Mouse (Mus musculus) liver, postnatal 0 days (tissue): Measurements from ENCODE around the gene 1500009C09Rik. TPM values are rescaled to one million over a fixed set of nuclear protein-coding genes. Genes with fewer than 3 reads are reported as not detected.
A peak's percentile ranks its signal among the peaks of the same experiment; 100 is the strongest.

ENCODE experiments used
- ATAC-seq: fragments of 200-750 bp; cut with Nextera tagmentation; 2 replicates; pipeline ENCODE4 v1.8.0; 2017; ENCODE audit warnings: mild to moderate bottlenecking, moderate library complexity
- DNase-seq: peaks from one replicate; pipeline ENCODE4 v3.0.0-alpha.2; 2016
- H3K27ac ChIP-seq: fragments of 300-500 bp; sonication (generic); 2 replicates; pipeline ENCODE4 v1.5.1; 2014; ENCODE audit warnings: antibody characterized with exemption, moderate library complexity, mild to moderate bottlenecking, low read depth
- H3K27me3 ChIP-seq: fragments of 300-500 bp; sonication (generic); 2 replicates; pipeline ENCODE4 v1.6.1; 2014; ENCODE audit warnings: low read length, control low read depth, mixed read lengths; ENCODE audit not compliant: insufficient read depth
- H3K36me3 ChIP-seq: fragments of 300-500 bp; sonication (generic); replicated peaks from 2 replicates; pipeline ENCODE4 v1.6.1; 2014; ENCODE audit warnings: mild to moderate bottlenecking, control low read depth, low read length, moderate library complexity, mixed read lengths; ENCODE audit not compliant: insufficient read depth
- H3K4me1 ChIP-seq: fragments of 300-500 bp; sonication (generic); 2 replicates; pipeline ENCODE4 v1.6.1; 2014; ENCODE audit warnings: antibody characterized with exemption, mild to moderate bottlenecking, control low read depth; ENCODE audit not compliant: insufficient read depth
- H3K4me2 ChIP-seq: fragments of 300-500 bp; sonication (generic); 2 replicates; pipeline ENCODE4 v1.6.1; 2014; ENCODE audit warnings: low read depth, mild to moderate bottlenecking, low read length, moderate library complexity, mixed read lengths
- H3K4me3 ChIP-seq: fragments of 300-500 bp; sonication (generic); 2 replicates; pipeline ENCODE4 v1.5.1; 2014; ENCODE audit warnings: low read depth, low read length
- H3K9ac ChIP-seq: fragments of 300-500 bp; sonication (generic); replicated peaks from 2 replicates; pipeline ENCODE4 v1.6.1; 2014; ENCODE audit warnings: mild to moderate bottlenecking, moderate library complexity
- H3K9me3 ChIP-seq: fragments of 300-500 bp; sonication (generic); 2 replicates; pipeline ENCODE4 v1.6.1; 2016; ENCODE audit warnings: mild to moderate bottlenecking, control low read depth, low read length, mixed read lengths
- CTCF ChIP-seq: sonication (generic); IDR thresholded peaks from 2 replicates; pipeline ENCODE4 v1.5.1; 2016; ENCODE audit warnings: antibody characterized with exemption, low read depth
- EP300 ChIP-seq: IDR thresholded peaks from 2 replicates; pipeline ENCODE4 v1.6.1; 2016; ENCODE audit warnings: antibody characterized with exemption, low read depth, mild to moderate bottlenecking
- WGBS: fragments of 180-500 bp; shearing (Covaris S2); extraction: QIAGEN DNeasy Blood & Tissue Kit; methylation state at CpG from one replicate; pipeline ENCODE4 v1.1.7; 2014; ENCODE audit not compliant: insufficient replicate concordance; 5-methylcytosine and 5-hydroxymethylcytosine counted together
- polyA plus RNA-seq: library from polyadenylated mRNA; unstranded; fragments of >200 nt; fragmentation: Nextera tagmentation; extraction: Ambion mirVana; gene quantifications from 2 replicates; pipeline ENCODE4 v1.2.1, GENCODE M21; 2015

Gene 1500009C09Rik
- polyA plus RNA-seq, 1 experiment from 2014 or later, result not detected

DNA sequence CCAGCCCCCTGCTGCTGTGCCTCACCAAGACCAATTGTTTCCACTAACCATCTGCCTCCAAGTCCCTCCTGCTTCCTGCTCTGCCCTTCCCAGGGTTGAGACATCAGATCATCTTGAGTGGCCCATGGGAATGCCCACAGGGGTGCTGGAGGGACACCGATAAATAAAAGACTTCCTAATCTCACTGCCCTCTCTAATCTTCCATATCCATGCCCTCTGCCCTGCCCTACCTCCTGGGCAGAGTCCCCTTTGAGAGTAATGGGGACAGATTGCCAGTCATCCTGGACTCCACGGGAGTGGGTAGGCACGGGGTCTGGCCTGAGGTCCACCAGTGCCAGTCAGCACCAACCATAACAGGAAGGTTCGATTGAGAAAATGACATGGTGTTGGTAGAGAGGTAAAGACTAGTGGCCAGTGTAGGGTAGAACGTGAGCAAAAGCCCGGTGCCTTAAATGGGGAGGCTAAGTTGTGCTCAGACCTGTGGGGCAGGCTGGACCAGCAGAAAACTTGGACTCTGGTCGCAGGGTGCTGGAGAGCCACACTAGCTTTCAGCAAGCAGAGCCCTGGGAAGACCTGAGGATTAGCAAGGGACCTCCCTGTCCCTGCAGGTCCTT, 27.5 kb upstream of the 1500009C09Rik start:
- no peak overlapping the region for H3K9ac ChIP-seq

DNA sequence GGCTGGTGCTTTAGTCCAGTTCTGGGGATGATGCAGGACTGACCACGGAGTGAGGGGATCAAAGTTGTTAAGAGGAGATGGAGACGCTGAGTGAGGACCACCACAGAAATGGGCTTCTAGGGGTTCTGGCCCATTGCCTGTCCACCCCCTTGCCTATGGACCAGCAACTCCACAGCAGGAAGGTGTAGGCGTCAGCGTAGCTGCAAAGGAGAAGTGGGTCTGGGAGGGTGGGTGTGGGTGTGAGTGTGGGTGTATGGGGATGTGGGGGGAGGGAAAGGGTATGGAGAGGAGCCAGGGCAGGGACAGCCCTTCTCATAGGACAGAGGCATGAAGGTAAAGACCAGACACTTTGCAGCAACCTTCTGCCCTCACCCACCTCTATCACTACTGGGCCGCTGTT, 26.4 kb upstream of the 1500009C09Rik start:
- no peak for DNase-seq
- no peak overlapping the region for H3K4me3 ChIP-seq
- peaks cover 35% of the 10 kb centered on the region for H3K27me3 ChIP-seq
- H3K4me2 ChIP-seq, result no peak overlapping the region
- no peaks in the 10 kb centered on the region for H3K36me3 ChIP-seq
- H3K4me1 ChIP-seq, result peaks cover 30% of the 10 kb centered on the region
- WGBS, result 60% methylated on average over 5 of the region's 5 CpGs
- no peak for ATAC-seq
- H3K9me3 ChIP-seq, result no peaks in the 10 kb centered on the region
- TF ChIP-seq EP300, result no peak
- TF ChIP-seq CTCF, result no peak
- H3K9ac ChIP-seq, result no peak overlapping the region
- no peak overlapping the region for H3K27ac ChIP-seq

More for the DNA sequence above, 27.5 kb upstream of the 1500009C09Rik start:
- Histone ChIP-seq H3K9me3 (no peaks in the 10 kb centered on the region), H3K27ac (no peak overlapping the region), H3K4me3 (peak overlapping the region; percentile 54), H3K4me1 (peaks cover 20% of the 10 kb centered on the region), H3K36me3 (no peaks in the 10 kb centered on the region), H3K27me3 (peaks cover 35% of the 10 kb centered on the region), H3K4me2 (peak overlapping the region; percentile 79)
- DNase-seq (peak; percentile 16), ATAC-seq (peak; percentile 42)
- WGBS, result 39% methylated on average over 7 of the region's 7 CpGs
- TF ChIP-seq EP300, result peak; percentile 32; the same call in 1 of the 2 replicates
- TF ChIP-seq CTCF, result no peak

DNA sequence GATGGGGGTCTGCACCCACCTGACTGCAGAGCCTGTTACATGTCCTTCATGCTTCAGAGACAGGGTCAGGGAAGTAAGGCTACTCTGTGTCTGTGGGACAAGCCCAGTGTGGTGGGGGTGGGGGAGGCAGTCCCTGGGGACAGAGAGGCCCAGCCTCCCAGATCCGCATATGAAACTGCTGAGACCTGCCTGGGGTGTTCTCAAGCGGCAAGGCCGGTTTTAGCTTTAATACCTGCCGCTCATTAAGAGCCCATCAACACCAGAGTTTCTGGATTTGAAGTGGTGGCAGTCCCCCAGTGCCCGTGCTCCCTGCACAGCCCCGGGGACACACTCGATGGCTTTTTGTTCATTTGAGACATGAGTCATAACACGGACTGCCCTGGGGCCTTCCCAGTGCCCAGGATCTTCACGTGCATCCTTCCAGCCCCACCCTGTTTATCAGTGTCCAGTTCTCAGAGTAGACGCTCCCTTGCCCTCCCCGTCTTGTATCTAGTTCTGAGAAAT, 22.6 kb upstream of the 1500009C09Rik start:
- peak; percentile 60 for DNase-seq
- H3K4me3 ChIP-seq, result no peak overlapping the region
- peak; percentile 91 for ATAC-seq

DNA sequence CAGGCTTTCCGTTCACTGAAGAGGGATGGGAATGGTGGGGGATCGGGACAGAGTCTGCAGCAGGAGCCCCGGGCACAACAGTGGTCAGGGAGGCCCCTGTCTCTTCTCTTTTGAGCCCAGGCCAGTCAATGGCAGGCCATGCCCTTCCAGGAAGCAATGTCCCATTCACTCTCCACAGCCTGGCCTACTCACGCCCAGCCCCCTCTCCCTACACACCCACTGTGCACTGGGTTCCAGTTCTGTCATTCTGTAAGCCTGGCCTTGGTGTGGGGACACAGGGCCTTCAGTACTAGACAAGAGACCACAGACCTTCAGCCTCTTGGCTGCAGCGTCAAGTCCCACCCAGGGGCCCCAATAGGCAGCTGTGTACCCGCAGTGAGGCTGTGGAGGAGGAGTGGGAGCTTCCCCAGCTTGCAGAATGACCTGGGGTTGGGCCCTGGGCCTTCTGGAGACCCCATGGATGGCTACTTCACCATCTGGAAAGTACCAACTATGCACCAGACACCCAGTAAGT, 22.0 kb upstream of the 1500009C09Rik start:
- Histone ChIP-seq H3K4me2 (peak overlapping the region; percentile 51), H3K4me3 (no peak overlapping the region)

More for the DNA sequence above, 22.6 kb upstream of the 1500009C09Rik start:
- Histone ChIP-seq H3K27ac (peak overlapping the region; percentile 75), H3K27me3 (peaks cover 16% of the 10 kb centered on the region), H3K4me2 (peak overlapping the region; percentile 51), H3K9me3 (no peaks in the 10 kb centered on the region), H3K9ac (peak overlapping the region; percentile 53), H3K36me3 (no peaks in the 10 kb centered on the region), H3K4me1 (peaks cover 25% of the 10 kb centered on the region)
- WGBS, result 50% methylated on average over 11 of the region's 11 CpGs
- TF ChIP-seq CTCF, result no peak
- peak; percentile 34; the same call in 1 of the 2 replicates for TF ChIP-seq EP300

DNA sequence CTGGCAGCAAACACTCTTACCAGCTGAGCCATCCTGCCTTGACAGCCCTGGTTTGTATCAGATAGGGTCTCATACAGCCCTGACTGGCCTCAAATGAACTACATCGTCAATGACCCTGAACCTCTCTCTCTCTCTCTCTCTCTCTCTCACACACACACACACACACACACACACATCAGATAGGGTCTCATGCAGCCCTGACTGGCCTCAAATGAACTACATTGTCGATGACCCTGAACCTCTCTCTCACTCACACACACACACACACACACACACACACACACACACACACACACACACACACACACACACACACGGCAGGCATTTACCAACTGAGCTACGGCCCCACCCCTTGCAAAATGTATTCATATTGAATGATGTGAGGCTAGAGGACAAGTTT, 21.1 kb upstream of the 1500009C09Rik start:
- Histone ChIP-seq H3K9ac (no peak overlapping the region), H3K4me3 (no peak overlapping the region), H3K27me3 (peaks cover 1% of the 10 kb centered on the region; the same call in 1 of the 2 replicates), H3K36me3 (no peaks in the 10 kb centered on the region), H3K9me3 (no peaks in the 10 kb centered on the region), H3K27ac (no peak overlapping the region), H3K4me2 (no peak overlapping the region), H3K4me1 (peaks cover 20% of the 10 kb centered on the region)
- ATAC-seq (no peak), DNase-seq (no peak)
- TF ChIP-seq CTCF, result no peak
- no peak for TF ChIP-seq EP300
- WGBS, result 73% methylated on average over 4 of the region's 4 CpGs

More for the DNA sequence above, 22.0 kb upstream of the 1500009C09Rik start:
- TF ChIP-seq CTCF (no peak), EP300 (no peak)
- ATAC-seq (peak; percentile 58), DNase-seq (no peak)
- WGBS, result 58% methylated on average over 6 of the region's 6 CpGs
- Histone ChIP-seq H3K4me1 (peaks cover 22% of the 10 kb centered on the region), H3K27ac (peak overlapping the region; percentile 75), H3K27me3 (peaks cover 11% of the 10 kb centered on the region), H3K9me3 (no peaks in the 10 kb centered on the region), H3K9ac (peak overlapping the region; percentile 31; the same call in 1 of the 2 replicates), H3K36me3 (no peaks in the 10 kb centered on the region)

DNA sequence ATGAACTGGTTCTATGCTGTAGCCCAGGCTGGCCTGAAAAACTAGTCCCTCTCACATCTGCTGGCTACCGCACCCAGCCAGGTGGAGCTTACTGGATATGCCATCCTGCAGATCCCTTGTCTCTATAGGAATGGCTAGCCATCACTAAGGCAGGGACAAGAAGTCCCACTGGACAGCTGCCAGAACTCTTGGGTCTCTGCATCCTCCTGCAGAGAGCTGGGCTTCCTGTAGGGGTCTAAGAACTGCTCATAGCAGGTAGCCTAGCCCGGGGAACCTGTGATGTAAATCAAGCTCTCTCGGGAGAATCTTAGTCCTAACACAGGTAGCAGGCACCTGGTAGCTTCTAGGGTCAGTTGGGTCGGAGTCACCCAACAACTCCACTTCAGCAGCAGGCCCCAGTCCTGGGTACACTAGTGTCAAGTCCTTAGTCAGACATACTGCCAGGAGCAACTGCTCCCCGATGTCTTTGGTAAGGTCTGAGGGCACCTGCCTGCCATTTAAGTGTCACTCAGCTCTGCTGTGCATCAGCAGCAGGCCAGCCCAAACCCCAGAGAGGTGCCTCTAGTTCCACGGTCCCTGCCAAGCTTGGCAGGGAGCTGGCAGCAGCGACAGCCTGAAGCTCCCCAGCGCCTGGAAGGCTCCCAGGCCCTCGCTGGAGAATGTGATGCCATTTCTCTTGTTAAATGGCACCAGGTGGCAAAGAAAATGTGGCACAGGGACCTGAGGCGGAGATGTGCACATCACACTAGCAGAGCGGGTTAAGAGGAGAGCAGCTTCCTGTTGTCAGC, 20.4 kb upstream of the 1500009C09Rik start:
- WGBS, result 70% methylated on average over 11 of the region's 11 CpGs
- no peak overlapping the region for H3K9ac ChIP-seq
- no peak overlapping the region for H3K4me2 ChIP-seq
- TF ChIP-seq CTCF, result no peak
- TF ChIP-seq EP300, result no peak
- no peak overlapping the region for H3K27ac ChIP-seq
- no peaks in the 10 kb centered on the region for H3K36me3 ChIP-seq
- DNase-seq (no peak), ATAC-seq (no peak)
- H3K27me3 ChIP-seq, result no peaks in the 10 kb centered on the region
- H3K4me3 ChIP-seq, result no peak overlapping the region
- H3K9me3 ChIP-seq, result no peaks in the 10 kb centered on the region
- peaks cover 20% of the 10 kb centered on the region for H3K4me1 ChIP-seq
